10 mouse cellular contexts compared by ENCODE assay signal in the genomic region with DNA sequence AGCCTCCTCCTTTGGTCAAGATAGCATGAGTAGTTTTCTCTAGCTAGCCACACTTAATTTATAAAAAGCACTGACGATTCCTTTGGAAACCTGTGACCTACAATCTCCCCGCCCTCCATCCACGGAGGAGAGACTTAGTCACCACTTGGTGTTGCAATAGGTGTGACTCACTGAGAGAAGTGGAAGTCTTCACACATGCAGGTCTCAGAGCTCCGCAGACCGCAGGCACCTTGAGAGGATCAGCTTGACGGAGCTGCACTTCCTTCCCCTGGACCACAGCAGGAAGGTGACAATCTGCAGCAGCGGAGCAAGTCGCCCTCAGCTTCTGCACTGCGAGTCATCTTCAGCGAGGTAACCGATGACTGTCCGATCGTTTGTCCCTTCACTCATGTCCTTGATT. TPM values are rescaled to one million over a fixed set of nuclear protein-coding genes. Genes with fewer than 3 reads are reported as not detected.
A peak's percentile ranks its signal among the peaks of the same experiment; 100 is the strongest.
DNase-seq lines count a peak whose midpoint lies in the region; ATAC-seq and TF ChIP-seq lines count a peak whose summit lies in the region.
"Had no signal": no experiment of that assay in that cellular context is flagged by ENCODE, and none has a peak within 500 bp of the region (broad histone marks: within the 10 kb centered on the region; RNA-seq: fewer than 3 reads in every experiment).

Dhrs9 (plus strand) TSS at position 165 of the 400 bp plus-strand sequence.

- H3K9ac ChIP-seq in liver, adult 2 months (ENCODE audit: low read depth, low read length) = peak within 1 kb of the TSS; percentile 16
- H3K9ac ChIP-seq in liver, embryonic 12.5 days = no peak within 1 kb of the TSS
- H3K9ac ChIP-seq in kidney, embryonic 14.5 days (ENCODE audit: low read depth, low read length) = no peak within 1 kb of the TSS

- no peak for TF ChIP-seq CTCF in liver, adult 2 months (IDR thresholded peaks at IDR 0.05; ENCODE audit: low read depth, low read length)

- H3K4me2 ChIP-seq in liver, embryonic 12.5 days = no peak within 1 kb of the TSS
- no peak within 1 kb of the TSS for H3K4me2 ChIP-seq in kidney, embryonic 14.5 days (replicated peaks; ENCODE audit: low read depth, low read length)

- peak; percentile 60 for DNase-seq in liver, adult 2 months (ENCODE audit: extremely low read depth, low read depth, low spot score)
- peak; percentile 51 for DNase-seq in adrenal gland, postnatal 14 days
- peak; percentile 70 to 80 for DNase-seq in lung, adult 18-20 months
- peak; percentile 3 to 9 for DNase-seq in spleen, adult 18-20 months
- DNase-seq in forebrain, embryonic 10.5 days (ENCODE audit: extremely low spot score, low spot score) = no peak
- DNase-seq in retina, embryonic 14.5 days (ENCODE audit: low spot score) = no peak
- DNase-seq: kidney, postnatal 4 days had no signal

- 33% methylated on average over 13 of the region's 13 CpGs for WGBS in liver, adult 2 months
- WGBS in liver, embryonic 12.5 days (ENCODE audit: insufficient replicate concordance) = 14% methylated on average over 13 of the region's 13 CpGs
- WGBS in kidney, embryonic 14.5 days = 61% methylated on average over 13 of the region's 13 CpGs
- WGBS in forebrain, embryonic 10.5 days = 85% methylated on average over 13 of the region's 13 CpGs

- H3K27me3 ChIP-seq in liver, adult 2 months (ENCODE audit: control insufficient read depth, insufficient read depth, low read length) = no peaks in the 10 kb centered on the region
- H3K27me3 ChIP-seq in liver, embryonic 12.5 days (replicated peaks) = no peaks in the 10 kb centered on the region
- no peaks in the 10 kb centered on the region for H3K27me3 ChIP-seq in kidney, embryonic 14.5 days (ENCODE audit: control insufficient read depth, insufficient read depth, low read length)
- no peaks in the 10 kb centered on the region for H3K27me3 ChIP-seq in forebrain, embryonic 10.5 days (ENCODE audit: poor library complexity, severe bottlenecking)

- no peaks in the 10 kb centered on the region for H3K9me3 ChIP-seq in liver, embryonic 12.5 days (replicated peaks)
- H3K9me3 ChIP-seq in kidney, embryonic 14.5 days (ENCODE audit: control insufficient read depth, low read length) = no peaks in the 10 kb centered on the region
- no peaks in the 10 kb centered on the region for H3K9me3 ChIP-seq in forebrain, embryonic 10.5 days

- ATAC-seq in liver, embryonic 12.5 days = no peak
- ATAC-seq in kidney, embryonic 14.5 days (ENCODE audit: low FRiP score, low TSS enrichment) = no peak

- H3K27ac ChIP-seq in liver, adult 2 months (replicated peaks; ENCODE audit: insufficient read depth, low read depth, low read length) = no peak within 1 kb of the TSS
- no peak within 1 kb of the TSS for H3K27ac ChIP-seq in liver, embryonic 12.5 days
- H3K27ac ChIP-seq in kidney, embryonic 14.5 days (ENCODE audit: low read depth, low read length) = no peak within 1 kb of the TSS
- no peak within 1 kb of the TSS for H3K27ac ChIP-seq in forebrain, embryonic 10.5 days

- H3K36me3 ChIP-seq in liver, adult 2 months (ENCODE audit: control insufficient read depth, insufficient read depth, low read length) = no peaks in the 10 kb centered on the region
- no peaks in the 10 kb centered on the region for H3K36me3 ChIP-seq in liver, embryonic 12.5 days
- no peaks in the 10 kb centered on the region for H3K36me3 ChIP-seq in kidney, embryonic 14.5 days (ENCODE audit: control insufficient read depth, insufficient read depth, low read length)
- H3K36me3 ChIP-seq in forebrain, embryonic 10.5 days (replicated peaks) = no peaks in the 10 kb centered on the region

- H3K4me1 ChIP-seq in liver, adult 2 months (ENCODE audit: control insufficient read depth, insufficient read depth, low read length) = 0 out of 2 replicates have a peak, but pooled peaks cover 4% of the 10 kb centered on the region
- H3K4me1 ChIP-seq in liver, embryonic 12.5 days = no peaks in the 10 kb centered on the region
- H3K4me1 ChIP-seq in kidney, embryonic 14.5 days (ENCODE audit: control insufficient read depth, insufficient read depth, low read length) = no peaks in the 10 kb centered on the region
- 0 out of 2 replicates have a peak, but pooled peaks cover 11% of the 10 kb centered on the region for H3K4me1 ChIP-seq in forebrain, embryonic 10.5 days

- no peak for TF ChIP-seq POLR2A in liver, adult 2 months (IDR thresholded peaks at IDR 0.05; ENCODE audit: extremely low read depth, insufficient read depth, low read length)

- peak within 1 kb of the TSS; percentile 49 for H3K4me3 ChIP-seq in liver, adult 2 months (ENCODE audit: insufficient read depth, low read depth, low read length)
- no peak within 1 kb of the TSS for H3K4me3 ChIP-seq in liver, embryonic 12.5 days
- no peak within 1 kb of the TSS for H3K4me3 ChIP-seq in kidney, embryonic 14.5 days (ENCODE audit: low read length)
- H3K4me3 ChIP-seq in forebrain, embryonic 10.5 days = no peak within 1 kb of the TSS

- H3K79me2 ChIP-seq in liver, adult 2 months (ENCODE audit: control insufficient read depth, insufficient read depth, low read length) = no peaks in the 10 kb centered on the region

RNA-seq across cellular contexts. Expression of gene Dhrs9, which starts in this region (rescaled TPM):
- total RNA-seq in liver, adult 2 months (2014; rRNA removed) = 0.65 and 1.3 TPM in 2 replicates
- polyA plus RNA-seq in liver, adult 2 months (2012; rRNA removed) = 0.98 and 1.5 TPM in 2 replicates
- polyA plus RNA-seq in liver, embryonic 12.5 days (2016; fragmentation: Nextera tagmentation; extraction: Ambion mirVana) = 0.06 and 0.08 TPM in 2 replicates
- 5.0 and 11.0 TPM in 2 replicates for total RNA-seq in adrenal gland, postnatal 14 days (2021)
- polyA plus RNA-seq in kidney, embryonic 14.5 days (2014; fragmentation: Nextera tagmentation; extraction: Ambion mirVana) = not detected in 2 replicates
- polyA plus RNA-seq in forebrain, embryonic 10.5 days (2016; fragmentation: Nextera tagmentation; extraction: Ambion mirVana) = not detected in 2 replicates
- polyA plus RNA-seq: neural tube, embryonic 14.5 days had no signal

Comparison
In these comparisons a context has a peak if more than half of its experiments do, and no peak if none do; other contexts are left out.
1. DNase-seq: peak in liver, adult 2 months (single experiment), adrenal gland, postnatal 14 days (single experiment), lung, adult 18-20 months (2 of 2) and spleen, adult 18-20 months (2 of 2); none in forebrain, embryonic 10.5 days (single experiment) and retina, embryonic 14.5 days (single experiment).